Mouse (Mus musculus) hematopoietic stem cell, adult 5-6 weeks (primary cell): ENCODE measurements at regions not wholly inside any gene's neighbourhood (a gene's known extent, or its start where the extent isn't known, plus 50 kb on each side); places are given as distances from the start of the nearest gene placed in this dataset.
"Not testable (repeated sequence)": the region's sequence is repeated elsewhere in the genome, so short reads cannot be mapped to it uniquely, and the experiment has no call there.

ENCODE experiments used
- ATAC-seq, 2 experiments: fragments of 125-278 bp in 1 of 2; replicated peaks in 1 of 2; 2 replicates each; pipeline ENCODE4 v1.8.0; 2016 to 2017; ENCODE audit warnings: inconsistent platforms in 2 of 2, mild to moderate bottlenecking in 2 of 2, moderate number of reproducible peaks in 2 of 2, low read depth in 1 of 2, moderate TSS enrichment in 1 of 2; ENCODE audit not compliant: low FRiP score in 2 of 2, poor library complexity in 2 of 2, severe bottlenecking in 2 of 2, insufficient read depth in 1 of 2, low TSS enrichment in 1 of 2

DNA sequence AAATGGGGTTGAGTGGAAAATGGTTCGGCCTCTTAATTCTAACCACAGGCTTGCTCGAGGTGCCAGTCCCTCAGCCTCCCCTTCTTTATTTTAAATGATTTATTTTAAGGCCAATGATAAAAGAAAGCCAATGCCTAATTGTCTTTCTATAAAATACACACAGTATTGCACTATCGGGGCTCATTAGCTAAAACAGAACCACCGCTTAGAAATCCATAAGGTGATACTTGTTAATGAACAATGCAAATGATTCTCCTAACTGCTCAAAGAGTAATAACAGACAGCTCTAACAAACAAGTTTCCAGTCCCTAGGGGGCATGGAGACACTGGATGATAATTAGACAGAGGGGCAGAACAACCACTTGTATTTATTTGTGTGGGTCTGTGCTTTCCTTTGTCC lies 58.8 kb downstream of the Emx2 start:
- ATAC-seq, result no peak

DNA sequence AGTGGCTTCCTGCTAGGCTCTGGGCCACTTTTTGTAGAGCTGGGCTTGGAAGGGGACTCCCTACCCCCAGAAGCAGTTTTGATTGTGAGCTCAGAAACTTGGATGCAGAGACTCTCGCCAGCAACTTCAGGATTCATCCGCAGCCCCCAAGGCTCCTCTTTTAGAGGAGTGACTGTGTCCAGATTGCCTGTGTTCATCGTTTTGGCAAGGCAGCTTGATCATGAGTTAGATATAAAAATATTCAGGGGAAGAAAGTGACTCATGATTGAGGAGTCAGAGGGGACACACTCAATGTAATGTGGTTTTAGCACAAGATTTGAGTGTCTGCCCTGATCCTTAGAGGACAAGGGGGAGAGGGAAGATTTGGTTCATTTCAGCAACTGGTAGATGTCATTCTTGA lies 61.0 kb downstream of the Emx2 start:
- no peak for ATAC-seq

DNA sequence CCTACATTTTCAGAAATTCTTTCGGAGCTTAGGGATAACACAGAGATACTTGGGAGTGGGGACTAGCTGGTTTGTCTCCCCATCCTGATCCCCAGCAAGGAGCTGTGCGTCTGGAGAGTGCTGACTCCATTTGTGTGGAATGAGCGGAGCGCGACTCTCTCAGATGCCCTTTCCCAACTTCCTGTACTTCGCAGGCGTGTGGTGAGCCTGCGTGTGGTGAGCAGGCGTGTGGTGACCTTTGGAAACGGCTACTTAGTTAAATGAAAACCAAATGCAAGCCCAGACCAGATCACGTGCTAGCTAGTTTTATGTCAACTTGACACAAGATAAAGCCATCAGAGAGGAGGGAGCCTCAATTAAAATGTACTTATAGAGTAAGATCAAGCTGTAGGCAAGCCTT lies 64.0 kb downstream of the Emx2 start:
- no peak for ATAC-seq

DNA sequence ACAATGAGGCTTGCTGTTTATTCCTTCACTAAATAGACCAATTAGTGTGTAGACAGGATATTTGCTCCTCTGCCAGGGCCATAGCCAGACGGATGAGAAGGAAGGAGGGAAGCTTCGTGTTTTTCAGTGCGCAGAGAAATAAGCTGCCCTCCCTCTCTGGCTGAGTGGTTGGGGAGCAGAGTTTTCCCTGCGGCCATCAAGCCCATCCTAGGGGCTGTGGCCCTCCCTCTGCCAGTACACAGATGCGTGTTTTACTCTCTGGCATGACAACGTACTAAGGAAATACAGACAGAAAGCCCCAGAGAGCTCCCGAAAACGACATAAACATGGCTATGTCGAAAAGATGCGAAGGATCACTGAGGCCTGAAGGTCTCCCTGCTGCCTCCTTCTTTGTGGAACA lies 65.2 kb downstream of the Emx2 start:
- no peak for ATAC-seq

DNA sequence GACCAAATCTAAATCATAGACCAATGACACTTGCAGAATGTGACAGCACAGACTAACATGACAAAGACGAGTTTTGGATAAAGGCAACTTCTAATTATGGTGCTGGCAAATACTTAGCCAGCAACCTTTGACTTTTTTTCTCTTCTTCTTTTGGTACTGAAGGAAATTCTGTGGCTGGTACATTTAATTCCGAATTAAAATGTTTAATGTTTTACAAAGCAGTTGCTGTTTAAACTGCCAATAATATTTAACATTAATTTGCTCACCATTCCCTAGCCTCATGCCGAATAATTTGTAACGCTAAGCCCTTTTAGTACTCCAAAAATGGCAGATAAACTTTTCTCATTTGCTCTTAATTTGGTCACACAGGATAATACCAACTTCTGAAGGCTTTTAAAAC lies 105.9 kb downstream of the Emx2 start:
- no peak for ATAC-seq

DNA sequence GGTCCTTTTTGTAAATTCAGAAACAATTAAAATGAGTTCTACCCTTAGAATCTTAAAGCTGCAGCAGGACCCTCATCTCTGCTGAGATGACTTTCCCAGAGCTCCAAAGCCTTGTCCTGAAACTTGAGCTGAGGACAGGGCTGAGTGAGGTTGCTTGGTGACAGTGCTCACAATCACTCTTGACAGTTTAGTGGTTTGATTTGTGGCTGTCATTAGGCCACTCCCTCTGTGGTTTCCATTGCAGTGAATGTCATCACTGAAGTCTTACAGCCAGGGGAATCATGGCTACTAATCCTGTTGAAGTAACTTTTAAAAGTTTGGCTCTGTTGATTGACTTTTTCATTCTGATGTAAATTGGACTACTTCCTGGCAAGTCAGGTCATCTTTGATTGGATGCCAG lies 110.7 kb downstream of the Emx2 start:
- ATAC-seq, result no peak

DNA sequence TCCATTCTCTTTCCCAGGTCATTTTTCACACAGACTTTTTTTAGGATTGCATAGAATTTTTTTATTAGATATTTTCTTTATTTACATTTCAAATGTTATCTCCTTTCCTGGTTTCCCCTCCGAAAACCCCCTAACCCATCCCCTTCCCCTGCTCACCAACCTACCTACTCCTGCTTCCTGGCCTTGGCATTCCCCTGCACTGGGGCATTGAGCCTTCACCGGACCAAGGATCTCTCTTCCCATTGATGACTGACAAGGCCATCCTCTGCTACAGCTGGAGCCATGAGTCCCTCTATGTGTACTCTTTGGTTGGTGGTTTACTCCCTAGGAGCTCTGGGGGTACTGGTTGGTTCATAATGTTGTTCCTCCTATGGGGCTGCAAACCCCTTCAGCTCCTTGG lies 111.4 kb downstream of the Emx2 start:
- not testable (repeated sequence) for ATAC-seq

DNA sequence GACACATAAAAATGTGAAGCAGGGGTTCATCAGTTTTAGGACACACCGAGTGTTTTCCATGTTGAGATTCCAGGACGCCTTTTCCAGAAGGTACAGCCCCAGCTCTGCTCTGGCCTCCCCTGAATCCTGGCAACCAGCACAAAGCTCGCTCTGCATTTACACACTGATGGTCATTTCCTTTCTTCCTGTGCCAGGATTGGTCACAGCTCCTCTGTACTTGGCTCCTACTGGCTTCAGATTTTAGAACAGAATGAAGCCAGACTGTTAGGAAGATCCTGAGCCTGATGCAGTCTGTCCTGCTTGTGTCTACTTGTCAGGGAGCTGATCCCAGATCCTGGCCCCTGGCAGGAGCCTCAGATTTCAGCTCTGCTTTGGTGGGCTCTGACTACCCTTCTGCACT lies 116.2 kb downstream of the Emx2 start:
- no peak for ATAC-seq

DNA sequence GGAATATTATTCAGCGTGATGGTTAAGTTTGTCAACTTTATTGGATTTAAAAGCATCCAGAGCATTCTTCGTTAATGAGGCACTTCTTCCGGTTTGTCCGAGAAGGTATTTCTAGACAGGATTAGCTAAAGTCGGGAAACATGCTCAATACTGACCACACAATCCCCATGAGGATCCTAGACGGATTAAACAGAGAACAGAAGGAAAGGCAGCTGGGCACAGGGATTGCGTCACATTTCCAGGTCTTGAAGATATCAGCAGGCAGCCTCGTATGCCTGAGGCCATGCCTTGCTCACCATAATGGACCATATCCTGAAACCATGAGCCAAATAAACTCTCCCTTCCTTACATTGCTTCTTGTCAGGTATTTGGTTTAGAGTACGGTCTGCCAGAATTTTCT lies 119.7 kb downstream of the Emx2 start:
- no peak for ATAC-seq

DNA sequence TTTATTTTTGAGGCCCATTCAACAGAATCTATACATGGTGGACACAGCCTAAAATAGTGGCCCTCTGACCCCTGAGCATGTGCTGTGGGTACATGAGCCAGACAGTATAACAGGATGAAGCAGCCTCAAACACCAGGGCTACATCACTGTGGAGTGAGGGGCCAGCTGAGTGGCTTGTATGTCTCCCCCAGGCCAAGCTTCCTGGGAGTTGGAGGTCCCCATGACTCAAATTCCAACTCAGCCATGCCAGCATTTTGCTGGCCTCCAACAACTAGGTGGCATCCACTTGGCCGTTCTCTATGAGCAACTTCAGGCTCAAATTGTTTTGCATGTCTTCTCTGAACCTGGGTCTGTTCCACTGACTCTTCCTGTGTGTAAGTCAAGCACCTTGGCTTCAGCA lies 121.5 kb downstream of the Emx2 start:
- no peak for ATAC-seq

DNA sequence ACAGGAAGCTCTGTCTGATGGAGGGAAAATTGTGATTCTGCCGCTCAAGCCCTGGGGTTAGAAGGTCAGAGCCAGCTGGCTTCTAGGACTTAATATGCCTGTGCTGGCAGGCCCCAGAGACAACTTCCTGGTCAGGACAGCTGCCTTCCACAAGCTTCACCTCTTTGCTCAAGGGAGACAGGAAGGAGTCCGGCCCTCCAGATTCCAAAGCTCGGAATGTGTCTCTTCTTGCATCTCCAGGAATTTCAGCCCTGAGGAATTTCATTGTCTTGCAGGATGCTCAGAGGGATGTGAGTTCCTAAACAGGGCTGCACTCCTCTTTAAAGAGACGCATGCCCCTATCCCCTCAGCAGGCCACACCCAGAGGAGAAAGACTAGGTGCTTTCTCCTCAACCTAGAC lies 127.7 kb downstream of the Emx2 start:
- no peak for ATAC-seq

DNA sequence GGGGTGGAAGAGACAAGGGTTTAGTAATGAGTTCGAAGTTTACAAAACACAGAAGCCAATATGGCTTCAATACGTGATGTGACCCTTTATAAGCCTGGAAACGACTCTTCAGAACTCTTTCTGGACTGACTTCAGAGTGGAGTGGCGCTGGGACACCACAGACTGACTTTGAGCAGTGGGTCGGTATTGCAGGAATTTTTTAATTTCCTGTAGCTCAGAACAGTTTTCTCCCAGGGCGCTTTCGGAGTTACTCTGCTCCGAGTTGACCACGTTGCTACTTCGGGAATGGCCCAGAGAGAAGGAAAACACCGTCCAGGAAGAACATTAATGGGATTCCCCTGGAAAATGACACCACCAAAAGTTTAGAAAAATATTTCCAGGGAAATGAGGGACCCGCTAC lies 129.1 kb downstream of the Emx2 start:
- ATAC-seq, result no peak

DNA sequence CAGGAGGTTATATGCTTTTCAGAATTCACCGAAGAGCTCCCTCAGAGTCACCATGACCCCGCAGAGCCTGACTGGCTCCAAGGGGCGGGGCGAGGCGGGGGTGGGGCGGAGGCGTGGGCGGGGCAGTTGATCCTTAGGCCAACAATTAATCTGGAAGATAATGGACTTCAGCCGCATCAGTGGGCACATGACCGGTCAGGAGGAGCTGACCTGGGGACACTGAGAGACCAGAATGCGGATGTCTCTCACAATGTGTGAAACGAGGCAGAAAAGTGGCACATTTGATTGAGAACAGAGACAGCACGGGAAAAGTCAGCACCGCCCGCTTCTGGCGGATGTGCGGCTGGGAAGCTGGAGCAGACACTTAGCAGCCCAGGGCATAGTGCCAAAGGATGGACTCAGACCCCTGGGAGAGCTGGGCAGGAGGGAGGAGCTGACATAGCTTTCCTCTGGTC lies 129.9 kb downstream of the Emx2 start:
- no peak for ATAC-seq

DNA sequence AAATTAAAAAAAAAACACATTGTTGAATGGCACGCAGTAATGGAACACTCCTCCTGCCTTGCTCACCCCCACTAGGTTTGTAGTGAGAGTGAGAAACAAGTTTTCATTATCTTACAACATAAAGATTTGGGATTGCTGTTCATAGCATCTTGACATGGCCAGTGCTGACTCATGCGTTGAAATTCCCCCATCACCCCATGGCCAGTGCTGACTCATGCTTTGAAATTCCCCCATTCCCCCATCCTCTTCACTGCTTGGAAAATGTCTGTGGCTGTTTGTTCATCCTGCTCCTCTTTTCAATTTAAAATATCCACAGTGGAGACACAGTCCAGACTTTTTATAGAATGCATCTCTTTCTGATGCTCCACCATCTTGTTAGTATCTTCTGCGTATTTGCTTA lies 131.8 kb downstream of the Emx2 start:
- no peak for ATAC-seq

DNA sequence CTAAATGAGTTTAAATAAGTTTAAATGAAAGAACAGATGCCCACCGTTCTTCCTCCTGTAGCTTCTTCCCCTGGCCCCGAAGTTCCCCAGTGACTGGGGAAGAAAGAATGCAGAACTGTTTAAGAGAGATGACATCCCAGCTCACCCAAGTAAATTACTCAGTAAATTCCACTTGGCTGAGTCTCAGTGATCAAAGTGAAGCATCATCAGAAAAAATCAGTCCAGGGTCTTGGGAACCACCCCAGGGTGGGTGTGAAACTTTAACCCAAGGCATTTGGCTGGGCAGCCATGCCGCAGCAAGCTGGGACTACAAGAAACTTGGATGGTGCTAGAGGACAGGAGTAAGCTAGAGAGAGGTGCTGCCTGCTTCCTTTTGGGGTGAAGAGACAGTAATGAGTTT lies 133.9 kb downstream of the Emx2 start:
- no peak for ATAC-seq

DNA sequence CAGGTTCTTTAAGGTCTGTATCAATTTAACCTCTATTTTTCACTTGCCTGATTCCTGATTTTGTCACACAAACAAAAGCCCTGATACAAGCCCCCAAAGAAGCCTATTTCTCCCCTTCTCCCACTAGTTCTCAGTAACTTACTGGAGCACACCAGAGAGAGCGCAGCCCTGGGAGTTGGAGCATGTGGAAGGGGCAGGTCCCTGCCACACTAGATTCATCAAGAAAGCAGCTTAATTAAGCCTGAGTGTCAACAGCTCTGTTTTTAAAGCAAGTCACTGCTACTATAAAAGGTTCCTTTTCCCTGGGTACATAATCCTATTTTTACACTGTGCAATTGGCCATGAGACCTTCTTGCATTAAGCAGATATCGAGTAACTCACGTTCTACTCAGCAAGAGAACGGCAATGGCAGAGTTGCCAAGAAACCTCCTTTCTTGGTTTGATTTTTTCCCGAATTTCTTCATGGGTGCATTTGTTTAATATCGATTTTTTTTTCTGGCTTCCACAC lies 166.2 kb downstream of the Emx2 start:
- no peak for ATAC-seq

DNA sequence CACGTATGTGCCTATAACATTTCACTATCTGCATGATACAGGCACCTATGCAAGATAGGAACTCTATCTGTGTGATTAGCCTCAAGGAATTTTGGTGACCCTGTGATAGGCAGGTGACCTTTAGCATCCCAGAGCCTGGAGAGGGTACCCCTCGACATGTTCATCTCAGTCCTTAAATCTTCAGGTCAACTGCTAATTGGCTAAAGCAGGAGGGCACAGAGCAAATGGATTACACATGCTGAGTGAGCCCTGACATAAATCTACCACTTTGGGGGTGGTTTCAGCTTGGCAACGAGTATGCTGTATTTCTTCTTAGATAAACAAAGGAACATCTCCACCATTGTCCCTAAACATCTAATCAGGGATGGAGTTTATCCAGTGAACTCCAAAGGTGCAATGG lies 169.5 kb downstream of the Emx2 start:
- ATAC-seq, result no peak

DNA sequence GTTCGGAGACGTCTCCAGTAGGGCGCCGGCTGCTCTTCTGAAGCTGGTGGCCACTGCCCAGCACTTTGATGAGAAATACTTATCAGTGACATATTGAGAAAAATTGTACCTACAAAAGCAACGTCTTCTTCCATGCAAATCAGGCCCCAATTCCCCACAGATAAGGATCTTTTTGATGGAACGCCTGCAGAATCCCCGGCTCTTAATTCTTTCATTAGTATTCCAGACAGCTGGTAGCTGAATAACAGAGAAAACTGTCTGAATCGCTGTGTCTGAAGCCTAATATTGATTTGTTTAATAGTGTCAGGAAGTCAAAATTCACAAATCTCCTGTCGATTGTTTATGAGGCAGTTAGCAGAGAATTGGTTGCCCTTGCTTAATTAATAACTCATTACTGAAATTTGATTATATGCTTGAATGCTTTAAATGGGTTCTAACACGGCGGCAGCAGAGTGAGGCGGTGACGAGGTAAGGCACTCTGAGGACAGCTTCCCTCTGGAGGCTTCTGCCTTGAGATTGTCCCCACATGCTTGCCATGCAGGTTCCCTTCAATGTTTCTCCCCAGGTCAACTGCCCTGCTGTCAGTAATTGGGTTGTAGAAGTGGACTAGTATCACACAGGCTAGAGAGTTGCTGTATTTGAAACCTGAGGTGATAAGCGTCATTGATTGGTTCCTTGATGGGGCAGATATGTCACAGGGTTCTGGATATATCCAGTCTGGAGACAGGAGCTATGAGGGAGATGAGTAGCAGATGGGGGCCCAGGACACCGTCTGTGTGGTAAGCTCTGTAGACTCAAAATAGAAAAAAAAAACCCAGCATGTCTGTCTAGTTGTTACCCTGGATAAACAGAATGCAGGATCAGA lies 170.4 kb downstream of the Emx2 start:
- no peak for ATAC-seq

DNA sequence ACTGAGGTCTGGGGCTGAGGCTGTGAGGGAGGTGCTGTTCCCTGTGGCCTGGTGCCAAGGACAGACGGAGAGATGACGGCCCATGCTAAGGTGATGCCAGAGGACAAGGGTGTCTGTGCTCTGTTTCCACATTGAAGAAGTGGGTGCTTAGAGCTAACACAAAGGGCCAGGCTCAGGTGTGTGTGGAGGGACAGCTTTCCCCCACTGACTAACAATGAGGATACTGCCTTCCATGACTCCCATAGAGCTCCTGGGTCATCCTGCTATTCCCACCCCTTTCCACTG lies 170.9 kb downstream of the Emx2 start:
- no peak for ATAC-seq
